Mouse (Mus musculus): Measurements from ENCODE around the gene BC030500. TPM values are rescaled to one million over a fixed set of nuclear protein-coding genes. Genes with fewer than 3 reads are reported as not detected.

BC030500 gene
- polyA plus RNA-seq (2014; fragmentation: Illumina TruSeq; extraction: RNeasy Lipid Tissue Mini Kit (QIAGEN cat#74804); ENCODE audit: low read depth, low replicate concordance), result not detected

GRCm38 (mm10) chr8:58911677-58912076 lies at the start of gene BC030500:
Gene BC030500 (plus strand): TSS chr8:58911755.

DNA sequence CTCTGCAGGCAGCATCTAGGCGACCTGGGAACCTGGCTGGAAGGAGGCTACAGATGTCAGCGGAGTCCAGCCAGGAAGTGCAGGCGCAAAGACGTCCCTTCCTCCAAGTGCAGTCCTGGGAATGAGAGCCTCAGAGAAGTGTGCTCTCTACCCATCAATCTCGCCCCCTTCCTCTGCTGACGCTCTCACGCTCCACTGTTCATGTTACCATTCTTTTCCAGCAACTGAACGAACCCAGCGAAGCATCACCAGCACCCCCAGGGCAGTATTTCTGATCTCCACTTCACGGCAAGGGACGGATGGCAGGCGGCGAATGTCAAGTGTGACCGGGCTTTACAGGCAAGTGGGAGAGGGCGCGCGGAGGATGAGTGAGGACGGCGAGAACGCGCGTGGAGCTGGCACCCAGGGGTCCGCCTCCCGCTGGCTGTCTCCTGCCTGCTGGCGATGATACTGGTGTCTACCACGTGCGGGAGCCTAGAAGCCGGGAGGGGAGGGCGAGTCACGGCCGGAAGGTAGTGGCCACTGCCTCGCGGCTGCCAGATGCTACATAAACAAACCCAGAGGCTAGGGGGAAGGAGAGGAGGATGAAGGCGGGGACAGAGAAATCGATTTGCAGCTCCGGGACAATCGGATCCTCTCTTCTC lies 763 bp downstream of the BC030500 start, which contains the start of gene Galntl6:
Gene Galntl6, minus strand, starts transcription at position 445 of the 644 bp plus-strand sequence.

Other genes starting within 250 kb of the BC030500 start
- 12.8 TPM for gene Galntl6, start 885 bp downstream of the BC030500 start, polyA plus RNA-seq (2014; fragmentation: Illumina TruSeq; extraction: RNeasy Lipid Tissue Mini Kit (QIAGEN cat#74804); ENCODE audit: low read depth, low replicate concordance)